34 mouse cellular contexts compared by ENCODE assay signal in genomic region chr19:43905136-43905535, GRCm38 (mm10). TPM values are rescaled to one million over a fixed set of nuclear protein-coding genes. Genes with fewer than 3 reads are reported as not detected.
DNase-seq lines count a peak whose midpoint lies in the region; ATAC-seq and TF ChIP-seq lines count a peak whose summit lies in the region.
"Had no signal": no experiment of that assay in that cellular context is flagged by ENCODE, and none has a peak within 500 bp of the region (broad histone marks: within the 10 kb centered on the region; RNA-seq: fewer than 3 reads in every experiment).

No protein-coding gene starts in this region.

- no peak overlapping the region for H3K27ac ChIP-seq in hindbrain, postnatal 0 days
- no peak overlapping the region for H3K27ac ChIP-seq in hindbrain, embryonic 14.5 days
- peak overlapping the region; percentile 24 for H3K27ac ChIP-seq in small intestine, adult 2 months (ENCODE audit: insufficient read depth, low read depth, low read length)
- H3K27ac ChIP-seq: forebrain, embryonic 12.5 days; heart, adult 2 months; liver, embryonic 14.5 days; macrophage; neural tube, embryonic 12.5 days had no signal

- H3K4me1 ChIP-seq in hindbrain, postnatal 0 days (ENCODE audit: insufficient read depth, low read length), result no peaks in the 10 kb centered on the region
- no peaks in the 10 kb centered on the region for H3K4me1 ChIP-seq in hindbrain, embryonic 14.5 days (replicated peaks; ENCODE audit: control insufficient read depth, insufficient read depth, low read length)
- H3K4me1 ChIP-seq in small intestine, adult 2 months (ENCODE audit: control insufficient read depth, insufficient read depth, insufficient read length, low read length), result peaks cover 16% of the 10 kb centered on the region
- H3K4me1 ChIP-seq: forebrain, embryonic 12.5 days; heart, embryonic 12.5 days; neural tube, embryonic 12.5 days had no signal

- H3K4me2 ChIP-seq in hindbrain, postnatal 0 days (ENCODE audit: low read depth, low read length), result no peak overlapping the region
- no peak overlapping the region for H3K4me2 ChIP-seq in hindbrain, embryonic 14.5 days (replicated peaks)
- H3K4me2 ChIP-seq: forebrain, embryonic 12.5 days; heart, embryonic 12.5 days; neural tube, embryonic 12.5 days had no signal

- no peak for TF ChIP-seq CTCF in hindbrain, postnatal 0 days (IDR thresholded peaks at IDR 0.05; ENCODE audit: low read depth)
- TF ChIP-seq CTCF in small intestine, adult 2 months (IDR thresholded peaks at IDR 0.05; ENCODE audit: extremely low read depth, insufficient read length, insufficient replicate concordance, low read depth, low read length), result no peak

- H3K4me3 ChIP-seq in hindbrain, postnatal 0 days (ENCODE audit: low read length), result no peak overlapping the region
- no peak overlapping the region for H3K4me3 ChIP-seq in hindbrain, embryonic 14.5 days (replicated peaks; ENCODE audit: low read length)
- H3K4me3 ChIP-seq in small intestine, adult 2 months (ENCODE audit: low read depth, low read length), result no peak overlapping the region
- H3K4me3 ChIP-seq: erythroblast, embryonic 14.5 days; forebrain, embryonic 12.5 days; gastrocnemius, adult 2 months; heart, adult 2 months; heart, embryonic 12.5 days; myocyte; neural tube, embryonic 12.5 days had no signal

- peak; percentile 27; the same call in 1 of the 2 replicates for ATAC-seq in hindbrain, postnatal 0 days
- ATAC-seq in hindbrain, embryonic 14.5 days (ENCODE audit: low FRiP score), result no peak
- ATAC-seq: Patski had no signal

- WGBS in hindbrain, postnatal 0 days, result 25% methylated on average over 8 of the region's 8 CpGs
- WGBS in hindbrain, embryonic 14.5 days, result 19% methylated on average over 8 of the region's 8 CpGs
- 35% methylated on average over 8 of the region's 8 CpGs for WGBS in small intestine, adult 2 months

- peaks cover 9% of the 10 kb centered on the region; the same call in 1 of the 2 replicates for H3K36me3 ChIP-seq in hindbrain, postnatal 0 days (ENCODE audit: insufficient read depth, low read length)
- peaks cover 29% of the 10 kb centered on the region for H3K36me3 ChIP-seq in hindbrain, embryonic 14.5 days (replicated peaks; ENCODE audit: control insufficient read depth, insufficient read depth)
- peaks cover 17% of the 10 kb centered on the region for H3K36me3 ChIP-seq in small intestine, adult 2 months (ENCODE audit: control insufficient read depth, insufficient read depth, low read length)
- H3K36me3 ChIP-seq: forebrain, embryonic 12.5 days; G1E had no signal

- H3K9me3 ChIP-seq in hindbrain, postnatal 0 days (ENCODE audit: low read length), result no peaks in the 10 kb centered on the region
- no peaks in the 10 kb centered on the region for H3K9me3 ChIP-seq in hindbrain, embryonic 14.5 days (ENCODE audit: control insufficient read depth, low read length)
- H3K9me3 ChIP-seq: forebrain, embryonic 12.5 days; G1E; neural tube, embryonic 12.5 days had no signal

- no peaks in the 10 kb centered on the region for H3K27me3 ChIP-seq in hindbrain, postnatal 0 days (ENCODE audit: insufficient read depth, low read length)
- no peaks in the 10 kb centered on the region for H3K27me3 ChIP-seq in hindbrain, embryonic 14.5 days (ENCODE audit: control insufficient read depth, insufficient read depth, low read length)
- H3K27me3 ChIP-seq in small intestine, adult 2 months (ENCODE audit: control insufficient read depth, insufficient read depth, low read length), result no peaks in the 10 kb centered on the region
- H3K27me3 ChIP-seq: forebrain, embryonic 12.5 days; heart, embryonic 12.5 days; neural tube, embryonic 12.5 days; Patski had no signal

- DNase-seq in embryo, embryonic 10.5 days (ENCODE audit: low spot score), result peak; percentile 44
- DNase-seq in embryo, embryonic 9.5 days (ENCODE audit: extremely low spot score), result no peak
- no peak for DNase-seq in hindbrain, postnatal 0 days (ENCODE audit: low spot score)
- DNase-seq in hindbrain, embryonic 14.5 days (ENCODE audit: low spot score), result no peak
- DNase-seq in brain, adult 2 months (ENCODE audit: low read depth, low spot score), result peak; percentile 50
- no peak for DNase-seq in thymus, postnatal 36 days
- DNase-seq: adrenal gland, postnatal 14 days; cerebellum, adult 18-20 months; cerebellum, postnatal 10 days; gastrocnemius, adult 2 months; gastrocnemius, postnatal 36 days; heart, adult 2 months; heart, postnatal 4 days; kidney, adult 9 months; kidney, postnatal 10 days; layer of hippocampus, postnatal 36 days; left cerebral cortex, postnatal 4 days; liver; lung, adult 2 months; lung, postnatal 10 days; midbrain, embryonic 14.5 days; right cerebral cortex, postnatal 14 days; spleen, adult 18-20 months; thymus, postnatal 14 days had no signal

- TF ChIP-seq POLR2A in small intestine, adult 2 months (IDR thresholded peaks at IDR 0.05; ENCODE audit: low read depth, low read length), result no peak

- H3K9ac ChIP-seq in hindbrain, postnatal 0 days (replicated peaks; ENCODE audit: low read length), result no peak overlapping the region
- no peak overlapping the region for H3K9ac ChIP-seq in hindbrain, embryonic 14.5 days
- H3K9ac ChIP-seq: forebrain, embryonic 12.5 days; heart, embryonic 12.5 days; liver, embryonic 14.5 days; neural tube, embryonic 12.5 days had no signal

RNA-seq across cellular contexts. Expression of gene Dnmbp, which starts 34.9 kb away (rescaled TPM):
- 12.8 and 13.3 TPM in 2 replicates for total RNA-seq in hindbrain, postnatal 0 days (2014; rRNA removed)
- polyA plus RNA-seq in hindbrain, postnatal 0 days (2015; fragmentation: Nextera tagmentation; extraction: Ambion mirVana), result 6.5 and 7.1 TPM in 2 replicates
- polyA plus RNA-seq in hindbrain, embryonic 14.5 days (2014; fragmentation: Nextera tagmentation; extraction: Ambion mirVana), result 8.7 and 8.9 TPM in 2 replicates
- polyA plus RNA-seq in small intestine, adult 2 months (2012; rRNA removed), result 19.4 and 53.4 TPM in 2 replicates
- polyA plus RNA-seq: erythroblast, embryonic 14.5 days had no signal

Comparison
In these comparisons a context has a peak if more than half of its experiments do, and no peak if none do; other contexts are left out.
1. DNase-seq: peak in embryo, embryonic 10.5 days (single experiment) and brain, adult 2 months (single experiment); none in embryo, embryonic 9.5 days (single experiment), hindbrain, postnatal 0 days (single experiment), hindbrain, embryonic 14.5 days (single experiment) and thymus, postnatal 36 days (0 of 2).